Mouse (Mus musculus) liver, embryonic 14.5 days (tissue): ENCODE measurements at regions not wholly inside any gene's neighbourhood (a gene's known extent, or its start where the extent isn't known, plus 50 kb on each side); places are given as distances from the start of the nearest gene placed in this dataset.

Source experiments
- CTCF ChIP-seq: IDR thresholded peaks from 2 replicates; pipeline ENCODE4 v1.5.1; 2016; ENCODE audit warnings: antibody characterized with exemption, low read depth, control low read depth
- EP300 ChIP-seq: IDR thresholded peaks from 2 replicates; pipeline ENCODE4 v1.6.1; 2016; ENCODE audit warnings: antibody characterized with exemption, low read depth

DNA sequence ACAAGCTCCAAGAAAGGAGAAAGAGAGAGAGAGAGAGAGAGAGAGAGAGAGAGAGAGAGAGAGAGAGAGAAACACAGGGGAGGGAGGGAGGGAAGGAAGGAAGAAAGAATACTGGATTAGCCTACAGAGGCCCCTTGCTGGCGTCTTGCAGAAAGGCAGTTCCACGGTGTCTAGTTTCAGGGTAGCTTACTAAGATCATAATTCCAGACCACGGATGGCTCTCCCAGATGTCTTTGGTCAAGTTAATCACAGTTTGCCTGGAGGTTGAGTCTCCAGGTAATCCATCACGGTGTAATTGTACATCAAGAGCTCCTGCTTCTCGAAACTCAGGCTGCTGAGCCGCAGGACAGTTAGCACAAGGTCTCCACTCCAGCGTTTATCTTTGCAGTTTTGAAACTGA lies 78.5 kb upstream of the Gas1 start:
- no peak for TF ChIP-seq EP300
- TF ChIP-seq CTCF = no peak
